Mouse (Mus musculus) embryonic facial prominence, embryonic 14.5 days (tissue): ENCODE results near the gene Ssb. TPM values are rescaled to one million over a fixed set of nuclear protein-coding genes. Genes with fewer than 3 reads are reported as not detected.

Experiments used
- ATAC-seq: fragments of 200-750 bp; cut with Nextera tagmentation; 2 replicates; pipeline ENCODE4 v1.8.0; 2017; ENCODE audit warnings: low read depth, moderate number of reproducible peaks, moderate TSS enrichment
- DNase-seq: peaks from one replicate; pipeline ENCODE4 v3.0.0-alpha.2; 2015; ENCODE audit warnings: low spot score
- H3K27ac ChIP-seq: fragments of 300-500 bp; sonication (generic); replicated peaks from 2 replicates; pipeline ENCODE4 v1.5.1; 2014; ENCODE audit warnings: low read depth, mild to moderate bottlenecking, low read length, moderate library complexity
- H3K27me3 ChIP-seq: fragments of 300-500 bp; sonication (generic); replicated peaks from 2 replicates; pipeline ENCODE4 v1.6.1; 2014; ENCODE audit warnings: low read length; ENCODE audit not compliant: control insufficient read depth, insufficient read depth
- H3K36me3 ChIP-seq: fragments of 300-500 bp; sonication (generic); 2 replicates; pipeline ENCODE4 v1.6.1; 2014; ENCODE audit warnings: low read length, mixed read lengths; ENCODE audit not compliant: control insufficient read depth, insufficient read depth
- H3K4me1 ChIP-seq: fragments of 300-500 bp; sonication (generic); 2 replicates; pipeline ENCODE4 v1.6.1; 2014; ENCODE audit warnings: antibody characterized with exemption, low read length; ENCODE audit not compliant: control insufficient read depth, insufficient read depth
- H3K4me2 ChIP-seq: fragments of 300-500 bp; sonication (generic); 2 replicates; pipeline ENCODE4 v1.6.1; 2014; ENCODE audit warnings: low read depth, mild to moderate bottlenecking, low read length, moderate library complexity, mixed read lengths
- H3K4me3 ChIP-seq: fragments of 300-500 bp; sonication (generic); 2 replicates; pipeline ENCODE4 v1.5.1; 2014; ENCODE audit warnings: low read depth, mild to moderate bottlenecking, low read length
- H3K9ac ChIP-seq: fragments of 300-500 bp; sonication (generic); 2 replicates; pipeline ENCODE4 v1.6.1; 2014; ENCODE audit warnings: low read depth, mild to moderate bottlenecking, low read length, moderate library complexity, mixed read lengths
- H3K9me3 ChIP-seq: fragments of 300-500 bp; sonication (generic); 2 replicates; pipeline ENCODE4 v1.6.1; 2016; ENCODE audit warnings: low read length; ENCODE audit not compliant: control insufficient read depth
- WGBS: fragments of 180-500 bp; shearing (Covaris S2); extraction: QIAGEN DNeasy Blood & Tissue Kit; methylation state at CpG from one replicate; pipeline ENCODE4 v1.1.7; 2014; 5-methylcytosine and 5-hydroxymethylcytosine counted together
- polyA plus RNA-seq: library from polyadenylated mRNA; unstranded; fragments of >200 nt; fragmentation: Nextera tagmentation; extraction: Ambion mirVana; gene quantifications from 2 replicates; pipeline ENCODE4 v1.2.1, GENCODE M21; 2014

Gene Ssb
- polyA plus RNA-seq, 1 experiment from 2014 or later = 303 TPM

DNA sequence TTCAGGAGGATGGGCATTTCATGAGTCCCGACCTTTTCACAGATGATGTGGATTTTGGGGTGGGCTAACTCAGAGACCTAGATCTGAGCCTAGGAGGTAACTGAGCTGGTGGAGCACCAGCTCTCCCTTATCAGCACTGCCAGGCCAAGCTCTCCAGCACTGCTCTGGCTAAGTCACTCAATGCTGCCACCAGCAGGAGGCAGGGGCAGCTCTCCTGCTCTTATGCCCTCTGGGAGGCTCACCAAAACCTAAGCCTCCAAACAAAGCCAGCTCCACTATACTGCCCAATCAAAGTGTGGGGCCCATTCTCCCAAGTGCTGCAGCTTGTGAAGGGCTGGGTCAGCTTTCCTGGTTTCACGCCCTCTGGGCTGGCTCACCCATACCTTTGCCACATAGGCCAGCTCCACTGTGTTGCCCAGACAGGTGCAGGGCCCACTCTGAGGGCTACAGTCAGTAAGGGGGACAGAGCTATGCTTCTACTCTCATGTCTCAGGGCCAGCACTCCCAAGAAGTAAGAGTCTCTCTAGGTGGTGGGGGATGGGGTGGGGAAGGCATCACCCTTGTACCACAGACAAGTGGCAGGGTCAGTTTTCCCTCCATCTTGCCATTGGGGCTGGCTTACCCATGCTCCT, 9.8 kb upstream of the Ssb start:
- Histone ChIP-seq H3K27ac (no peak overlapping the region), H3K36me3 (no peaks in the 10 kb centered on the region), H3K9ac (no peak overlapping the region), H3K4me3 (no peak overlapping the region), H3K27me3 (no peaks in the 10 kb centered on the region), H3K4me2 (no peak overlapping the region), H3K4me1 (no peaks in the 10 kb centered on the region), H3K9me3 (no peaks in the 10 kb centered on the region)
- WGBS = 77% methylated on average over 2 of the region's 2 CpGs
- ATAC-seq (no peak), DNase-seq (no peak)

DNA sequence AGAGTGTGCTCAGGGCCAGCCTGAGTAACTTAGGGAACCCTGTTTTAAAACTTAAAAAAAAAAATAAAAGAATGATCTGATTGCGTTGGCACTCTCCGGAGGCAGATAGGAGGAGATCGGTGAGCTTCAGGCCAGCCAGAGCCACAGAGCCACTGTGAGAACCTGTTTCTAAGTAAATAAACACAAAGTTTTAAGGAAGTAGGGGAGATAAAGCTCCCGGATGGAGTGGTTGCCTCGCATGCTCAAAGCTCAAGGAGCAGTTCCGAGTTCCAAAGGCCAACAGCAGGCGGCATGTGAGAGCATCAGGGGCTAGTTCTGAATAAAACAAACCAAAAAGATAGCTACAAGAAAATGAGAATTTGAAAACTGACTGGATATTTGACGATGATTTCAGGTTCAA, 5.0 kb upstream of the Ssb start:
- Histone ChIP-seq H3K4me1 (no peaks in the 10 kb centered on the region), H3K9me3 (no peaks in the 10 kb centered on the region), H3K9ac (no peak overlapping the region), H3K4me3 (no peak overlapping the region), H3K36me3 (no peaks in the 10 kb centered on the region), H3K4me2 (no peak overlapping the region), H3K27me3 (no peaks in the 10 kb centered on the region), H3K27ac (no peak overlapping the region)
- DNase-seq (peak; percentile 4), ATAC-seq (no peak)
- WGBS = 55% methylated on average over 8 of the region's 8 CpGs

DNA sequence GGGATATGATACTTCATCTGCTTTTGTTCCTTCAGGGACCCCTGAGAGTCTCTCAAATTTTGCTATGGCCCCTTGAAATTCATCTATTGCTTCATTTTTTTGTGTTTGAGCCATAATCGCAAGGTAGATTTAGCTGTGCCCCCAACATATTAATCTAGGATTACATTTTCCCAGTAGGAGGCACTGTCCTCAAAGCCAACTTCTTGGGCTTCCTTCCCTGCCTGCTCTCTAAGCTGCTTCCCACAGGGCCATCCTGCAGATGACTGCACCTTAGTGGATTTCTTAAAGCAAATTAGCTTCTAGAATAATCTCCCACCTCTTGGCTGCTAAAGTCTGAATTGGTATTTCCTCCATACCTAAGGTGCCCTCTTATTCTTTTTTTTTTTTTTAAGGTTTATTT, 3.5 kb upstream of the Ssb start:
- Histone ChIP-seq H3K9ac (no peak overlapping the region), H3K36me3 (no peaks in the 10 kb centered on the region), H3K27ac (no peak overlapping the region), H3K9me3 (no peaks in the 10 kb centered on the region), H3K4me1 (peaks cover 3% of the 10 kb centered on the region; the same call in 1 of the 2 replicates), H3K4me3 (no peak overlapping the region), H3K4me2 (no peak overlapping the region), H3K27me3 (no peaks in the 10 kb centered on the region)
- WGBS = 80% methylated on average over 1 of the region's 1 CpGs
- DNase-seq = no peak
- ATAC-seq = no peak

DNA sequence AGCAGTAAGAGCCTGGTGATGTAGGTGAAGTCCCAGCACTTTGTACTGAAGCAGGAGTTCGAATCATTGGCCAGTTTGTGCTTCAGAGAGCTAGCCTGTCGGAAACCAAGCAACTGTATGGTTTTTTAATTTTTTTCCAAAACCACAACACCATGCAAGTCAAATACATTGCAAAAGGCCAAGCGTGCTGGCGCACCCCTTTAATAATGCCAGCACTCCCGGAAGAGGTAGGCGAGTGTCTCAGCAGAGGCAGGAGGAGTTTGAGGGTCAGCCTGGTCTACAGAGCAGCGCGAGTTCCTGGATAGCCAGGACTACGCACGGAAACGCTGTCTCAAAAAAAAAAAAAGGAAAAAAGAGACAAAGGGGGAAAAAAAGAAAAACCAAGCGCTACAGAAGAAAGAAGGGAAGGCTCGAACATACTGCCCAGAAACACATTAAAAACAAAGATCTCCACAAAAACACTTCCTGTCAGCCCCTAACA, 350 bp upstream of the Ssb start:
- peak overlapping the region; percentile 67 for H3K4me2 ChIP-seq
- no peaks in the 10 kb centered on the region for H3K27me3 ChIP-seq
- DNase-seq (peak; percentile 37), ATAC-seq (peak; percentile 67)
- H3K4me1 ChIP-seq = peaks cover 7% of the 10 kb centered on the region; the same call in 1 of the 2 replicates
- no peaks in the 10 kb centered on the region for H3K9me3 ChIP-seq
- peak overlapping the region; percentile 94 for H3K27ac ChIP-seq
- peak overlapping the region; percentile 99 for H3K9ac ChIP-seq
- WGBS = 11% methylated on average over 13 of the region's 13 CpGs
- peaks cover 17% of the 10 kb centered on the region for H3K36me3 ChIP-seq
- peak overlapping the region; percentile 100 for H3K4me3 ChIP-seq

DNA sequence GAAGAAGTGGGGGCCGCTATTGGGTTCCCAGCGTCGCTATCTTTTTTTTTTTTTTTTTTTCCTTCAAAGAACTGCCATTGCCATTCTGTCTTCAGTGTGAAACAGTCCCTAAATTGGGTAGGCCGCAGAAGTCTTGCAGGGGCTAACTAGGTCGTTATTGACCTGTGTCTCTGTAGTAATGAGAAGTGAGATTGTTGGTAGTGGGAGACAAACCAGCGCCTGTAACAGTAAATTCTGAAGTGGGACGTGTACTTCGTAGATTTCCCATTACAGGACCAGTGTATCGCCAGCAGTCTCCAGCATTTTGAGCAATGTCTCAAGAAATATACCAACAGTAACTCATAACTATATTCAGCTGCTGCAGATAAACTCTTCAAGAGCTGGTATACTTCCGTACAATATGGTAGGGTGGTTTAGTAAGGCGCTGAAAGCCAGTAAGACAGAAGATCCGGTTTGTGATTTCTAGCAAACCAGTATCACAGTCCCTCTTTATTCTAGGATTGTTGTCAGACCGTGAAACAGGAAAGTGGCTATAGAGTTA, 825 bp downstream of the Ssb start:
- ATAC-seq = no peak
- H3K4me1 ChIP-seq = peaks cover 7% of the 10 kb centered on the region; the same call in 1 of the 2 replicates
- no peaks in the 10 kb centered on the region for H3K27me3 ChIP-seq
- no peaks in the 10 kb centered on the region for H3K9me3 ChIP-seq
- peak overlapping the region; percentile 65 for H3K4me2 ChIP-seq
- peak overlapping the region; percentile 94 for H3K27ac ChIP-seq
- WGBS = under 1% methylated on average over 13 of the region's 13 CpGs
- peak overlapping the region; percentile 99 for H3K9ac ChIP-seq
- no peak for DNase-seq
- peaks cover 29% of the 10 kb centered on the region for H3K36me3 ChIP-seq
- H3K4me3 ChIP-seq = peak overlapping the region; percentile 100

DNA sequence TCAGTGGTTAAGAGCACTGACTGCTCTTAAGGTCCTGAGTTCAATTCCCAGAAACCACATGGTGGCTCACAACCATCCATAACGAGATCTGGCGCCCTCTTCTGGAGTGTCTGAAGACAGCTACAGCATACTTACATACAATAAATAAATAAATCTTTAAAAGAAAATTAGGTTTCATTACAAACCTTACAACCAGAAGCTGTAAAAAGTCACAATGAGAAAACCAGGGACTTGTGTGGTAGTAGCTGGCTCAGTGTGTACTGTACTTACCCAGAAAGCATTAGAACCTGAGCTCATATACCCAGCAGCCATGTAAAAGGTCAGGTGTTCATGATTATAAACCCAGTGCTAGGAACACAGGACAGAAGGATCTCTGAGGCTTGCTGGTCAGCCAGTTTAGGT, 22.6 kb downstream of the Ssb start:
- peaks cover 9% of the 10 kb centered on the region; the same call in 1 of the 2 replicates for H3K36me3 ChIP-seq
- H3K4me3 ChIP-seq = peak overlapping the region; percentile 68; the same call in 1 of the 2 replicates
- H3K9ac ChIP-seq = no peak overlapping the region
- H3K4me1 ChIP-seq = peaks cover 11% of the 10 kb centered on the region; the same call in 1 of the 2 replicates
- no peaks in the 10 kb centered on the region for H3K27me3 ChIP-seq
- no peak overlapping the region for H3K27ac ChIP-seq
- no peaks in the 10 kb centered on the region for H3K9me3 ChIP-seq
- WGBS = 72% methylated on average over 2 of the region's 2 CpGs
- no peak for DNase-seq
- no peak for ATAC-seq
- H3K4me2 ChIP-seq = peak overlapping the region; percentile 84; the same call in 1 of the 2 replicates

DNA sequence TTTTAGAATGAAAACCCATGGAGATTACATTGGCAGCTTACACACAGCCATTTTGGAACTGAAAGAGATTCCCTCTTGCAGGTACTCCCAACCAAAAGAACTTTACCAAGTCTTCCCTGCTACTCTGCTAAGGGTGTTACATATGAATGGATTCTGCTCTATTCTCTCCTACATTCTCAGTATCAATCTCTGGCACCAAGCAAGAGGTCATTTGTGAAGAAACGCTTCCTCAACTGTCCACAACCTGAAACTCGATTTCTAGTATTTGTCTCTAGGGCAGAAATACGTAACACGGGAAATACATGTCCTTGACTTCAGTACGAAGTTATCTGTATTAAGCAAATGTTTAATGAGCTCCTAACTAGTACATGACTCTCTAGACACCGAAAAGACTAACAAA, 23.2 kb downstream of the Ssb start:
- H3K9ac ChIP-seq = peak overlapping the region; percentile 92
- no peak overlapping the region for H3K27ac ChIP-seq
- ATAC-seq (no peak), DNase-seq (no peak)
- 54% methylated on average over 6 of the region's 6 CpGs for WGBS
- peak overlapping the region; percentile 84 for H3K4me2 ChIP-seq
- H3K36me3 ChIP-seq = peaks cover 4% of the 10 kb centered on the region; the same call in 1 of the 2 replicates
- peak overlapping the region; percentile 68 for H3K4me3 ChIP-seq
- H3K9me3 ChIP-seq = no peaks in the 10 kb centered on the region
- H3K4me1 ChIP-seq = peaks cover 11% of the 10 kb centered on the region; the same call in 1 of the 2 replicates
- no peaks in the 10 kb centered on the region for H3K27me3 ChIP-seq

DNA sequence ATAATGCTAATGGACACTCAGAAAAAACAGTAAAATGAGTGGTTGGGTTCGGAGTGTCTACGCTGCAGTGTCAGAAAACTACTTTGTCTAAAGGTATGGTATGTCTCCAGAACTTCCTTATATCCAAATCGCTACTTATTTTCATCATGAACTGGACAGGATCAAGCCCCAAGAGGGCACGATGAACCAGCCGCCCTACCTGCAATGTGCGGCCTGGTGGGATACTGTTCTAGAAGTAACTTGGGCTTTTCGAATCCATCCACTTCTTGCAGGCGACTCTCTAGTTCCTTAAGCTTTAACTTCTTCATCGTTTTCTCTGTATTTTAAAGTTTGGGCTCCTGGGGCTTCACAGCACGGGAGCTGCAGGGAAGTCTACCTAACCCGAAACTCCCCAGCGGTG, 23.7 kb downstream of the Ssb start:
- Histone ChIP-seq H3K4me1 (peaks cover 11% of the 10 kb centered on the region; the same call in 1 of the 2 replicates), H3K27me3 (no peaks in the 10 kb centered on the region), H3K9me3 (no peaks in the 10 kb centered on the region), H3K36me3 (no peaks in the 10 kb centered on the region), H3K9ac (peak overlapping the region; percentile 92), H3K4me2 (peak overlapping the region; percentile 84), H3K4me3 (peak overlapping the region; percentile 68), H3K27ac (peak overlapping the region; percentile 76)
- DNase-seq (no peak), ATAC-seq (peak; percentile 9; the same call in 1 of the 2 replicates)
- WGBS = 6% methylated on average over 12 of the region's 12 CpGs
